Mouse (Mus musculus) liver, adult 10 weeks (tissue): ENCODE measurements around the gene Osbpl5. TPM values are rescaled to one million over a fixed set of nuclear protein-coding genes. Genes with fewer than 3 reads are reported as not detected.

Source experiments
- polyA plus RNA-seq: library from polyadenylated mRNA; stranded (reverse); fragments of 350-450 nt; fragmentation: Illumina TruSeq; extraction: RNeasy Lipid Tissue Mini Kit (QIAGEN cat#74804); gene quantifications from one replicate; pipeline ENCODE4 v1.2.3, GENCODE M21; 2014; ENCODE audit warnings: low read depth, low replicate concordance

The Osbpl5 gene
- 0.26 TPM for polyA plus RNA-seq

DNA sequence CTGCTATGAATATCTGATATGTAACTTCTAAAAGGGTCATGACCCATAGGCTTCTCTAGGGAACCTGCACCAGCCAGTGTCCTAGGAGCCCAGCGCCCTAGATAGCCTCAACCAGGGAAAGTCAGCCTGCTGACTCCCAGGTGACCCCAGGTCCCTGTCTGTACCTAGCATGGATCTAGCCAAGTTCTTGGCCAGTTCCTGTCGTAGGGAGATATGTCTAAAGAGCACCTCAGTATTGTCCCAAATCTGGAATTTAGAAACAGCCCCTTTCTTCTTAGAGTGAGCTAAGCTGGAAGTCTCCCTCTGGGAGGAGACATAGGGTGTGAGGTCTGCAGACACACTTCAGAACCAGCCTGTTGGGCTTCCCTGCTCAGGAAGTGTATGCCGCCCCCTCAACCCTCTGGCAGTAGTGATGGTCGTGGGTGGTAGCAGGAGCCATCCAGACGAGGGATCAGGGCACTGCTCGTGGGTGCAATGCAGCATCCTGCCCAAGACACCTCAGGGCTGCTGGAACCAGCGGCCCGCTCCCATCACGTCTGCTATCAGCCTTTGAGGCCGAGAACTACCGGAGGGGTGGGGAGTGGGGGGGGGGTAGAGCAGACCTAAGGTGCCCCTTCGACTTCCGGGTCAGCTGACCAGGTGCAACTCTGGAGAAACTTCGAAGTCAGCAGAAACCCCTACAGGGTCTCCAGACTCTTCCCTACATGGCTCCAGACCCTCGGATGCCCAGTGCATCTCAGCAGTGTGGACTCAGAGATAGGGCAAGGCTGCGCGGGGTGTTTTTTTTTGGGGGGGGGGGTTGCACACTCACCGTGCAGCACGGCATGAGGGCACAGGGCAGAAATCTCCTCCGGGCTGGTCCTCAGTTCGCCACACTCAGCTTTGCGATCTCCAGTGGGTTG lies at the start of gene Osbpl5:
TSS of gene Osbpl5 (minus strand) at position 861 of the 902 bp plus-strand sequence.

DNA sequence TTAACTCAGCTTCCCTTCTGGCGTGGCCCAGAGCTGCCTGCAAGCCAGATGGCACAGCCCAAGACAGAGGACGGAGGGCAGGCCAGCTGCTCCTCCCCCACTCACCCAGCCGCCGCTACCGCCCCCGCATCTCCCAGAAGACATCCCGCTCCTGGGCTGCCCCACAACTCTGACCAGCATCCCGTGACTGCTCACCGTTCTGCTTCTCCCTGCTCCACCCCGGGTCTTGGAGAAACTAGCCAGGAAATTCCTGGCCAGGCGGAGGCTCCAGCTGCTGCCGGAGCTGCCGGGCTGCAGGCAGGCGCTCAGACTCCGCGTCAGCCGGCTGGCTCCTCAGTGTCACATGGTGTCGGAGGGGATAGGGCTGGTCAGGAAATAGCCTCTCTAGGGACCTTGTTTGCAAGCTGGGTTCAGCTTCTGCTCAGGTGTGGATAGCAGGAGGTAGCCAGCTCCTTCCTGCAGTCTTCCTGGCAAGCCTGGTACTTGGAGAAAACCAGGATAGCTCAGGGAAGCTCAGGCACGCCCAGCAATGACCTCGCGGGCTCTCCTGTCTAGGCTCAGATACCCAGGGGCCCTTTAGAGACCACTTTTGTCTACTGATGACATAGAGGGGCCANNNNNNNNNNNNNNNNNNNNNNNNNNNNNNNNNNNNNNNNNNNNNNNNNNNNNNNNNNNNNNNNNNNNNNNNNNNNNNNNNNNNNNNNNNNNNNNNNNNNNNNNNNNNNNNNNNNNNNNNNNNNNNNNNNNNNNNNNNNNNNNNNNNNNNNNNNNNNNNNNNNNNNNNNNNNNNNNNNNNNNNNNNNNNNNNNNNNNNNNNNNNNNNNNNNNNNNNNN lies 27.4 kb upstream of the Osbpl5 start, which contains the start of gene Mrgpre:
TSS of gene Mrgpre (minus strand) at position 505 of the 834 bp plus-strand sequence.

DNA sequence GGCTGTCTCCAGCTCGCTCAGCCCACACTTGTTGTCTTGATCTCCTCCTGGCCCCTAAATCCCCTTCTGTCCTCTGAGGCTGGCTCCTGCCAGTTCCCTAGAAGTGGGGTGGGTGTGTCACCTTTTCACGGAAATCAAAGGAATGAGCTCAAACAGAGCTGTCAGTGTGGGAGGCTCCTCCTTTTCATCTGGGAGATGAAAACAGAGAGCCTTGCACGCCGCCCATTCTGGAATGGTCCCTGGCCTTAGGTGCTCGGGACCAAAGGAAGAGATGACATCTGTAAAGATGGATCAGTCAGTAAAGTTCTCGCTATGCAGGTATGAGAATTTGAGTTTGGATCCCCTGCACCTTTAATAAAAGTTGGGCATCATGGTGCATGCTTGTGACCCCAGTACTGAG lies 10.1 kb upstream of the Osbpl5 start, which contains the start of gene Mrgprg:
TSS of gene Mrgprg (minus strand) at position 101 of the 400 bp plus-strand sequence.

DNA sequence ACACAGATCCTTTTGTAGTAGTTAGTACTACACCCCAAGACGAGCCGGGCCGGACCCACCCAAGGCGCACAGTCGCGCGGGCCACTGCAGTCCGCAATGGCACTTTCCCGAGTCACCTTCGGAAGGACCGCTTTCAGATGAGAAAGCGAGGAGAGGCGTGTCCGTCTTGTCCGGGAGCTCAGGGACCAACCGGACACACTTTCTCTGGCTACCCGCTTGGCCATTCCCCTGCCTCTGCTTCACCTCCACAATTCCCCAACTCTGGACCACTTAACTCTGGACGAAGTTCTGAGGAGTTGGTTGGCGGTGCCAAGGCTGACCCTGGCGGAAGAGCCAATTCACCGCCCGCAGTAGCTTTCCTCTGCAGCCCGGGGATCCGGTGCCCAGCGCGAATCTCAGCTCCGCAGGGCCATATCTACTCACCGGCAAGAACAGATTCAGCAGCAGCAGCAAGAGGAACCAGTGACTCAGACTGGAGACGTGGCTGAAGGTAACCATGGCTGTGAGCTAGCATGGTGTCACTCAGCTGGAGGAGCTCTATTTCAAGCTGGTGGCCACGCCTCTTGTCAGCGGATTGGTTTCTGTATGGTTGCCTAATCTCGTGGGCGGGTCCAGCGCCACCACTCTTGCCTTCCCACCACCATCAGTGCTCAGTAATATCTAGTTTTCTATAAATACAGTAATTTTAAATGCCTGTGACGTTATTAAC lies 71.3 kb downstream of the Osbpl5 start, which contains the start of gene Tnfrsf23:
TSS of gene Tnfrsf23 (minus strand) at position 514 of the 709 bp plus-strand sequence.

DNA sequence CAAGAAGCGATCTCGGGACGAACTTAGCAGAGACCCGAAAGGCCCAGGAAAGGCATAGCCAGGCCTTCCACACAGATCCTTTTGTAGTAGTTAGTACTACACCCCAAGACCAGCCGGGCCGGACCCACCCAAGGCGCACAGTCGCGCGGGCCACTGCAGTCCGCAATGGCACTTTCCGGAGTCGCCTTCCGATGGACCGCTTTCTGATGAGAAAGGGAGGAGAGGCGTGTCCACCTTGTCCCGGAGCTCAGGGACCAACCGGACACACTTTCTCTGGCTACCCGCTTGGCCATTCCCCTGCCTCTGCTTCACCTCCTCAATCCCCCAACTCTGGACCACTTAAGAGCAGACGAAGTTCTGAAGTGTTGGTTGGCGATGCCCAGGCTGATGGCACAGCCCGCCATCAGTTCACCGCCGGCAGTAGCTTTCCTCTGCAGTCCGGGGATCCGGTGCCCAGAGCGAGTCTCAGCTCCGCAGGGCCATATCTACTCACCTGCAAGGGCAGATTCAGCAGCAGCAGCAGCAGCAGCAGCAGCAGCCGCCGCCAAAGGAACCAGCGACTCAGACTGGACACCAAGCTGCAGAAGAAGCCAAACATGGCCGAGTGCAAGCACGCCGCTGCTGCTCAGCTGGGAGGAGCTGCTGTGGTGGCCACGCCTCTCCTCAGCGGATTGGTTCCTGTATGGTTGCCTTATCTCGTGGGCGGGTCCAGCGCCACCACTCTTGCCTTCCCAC lies 107.6 kb downstream of the Osbpl5 start, which contains the start of gene Tnfrsf22:
TSS of gene Tnfrsf22 (minus strand) at position 628 of the 735 bp plus-strand sequence.

Other genes starting within 250 kb of the Osbpl5 start
- gene Nap1l4, start 207.9 kb downstream of the Osbpl5 start, polyA plus RNA-seq, result 36.8 TPM
- gene Cars, start 156.9 kb downstream of the Osbpl5 start, polyA plus RNA-seq, result 14.8 TPM
- gene Tnfrsf26, start 128.3 kb downstream of the Osbpl5 start, polyA plus RNA-seq, result 0.93 TPM
- 1.2 TPM for gene Tnfrsf22, start 107.3 kb downstream of the Osbpl5 start, polyA plus RNA-seq
- 0.45 TPM for gene Tnfrsf23, start 71.1 kb downstream of the Osbpl5 start, polyA plus RNA-seq
- not detected for gene Mrgprg, start 10.0 kb upstream of the Osbpl5 start, polyA plus RNA-seq
- gene Mrgpre, start 27.5 kb upstream of the Osbpl5 start, polyA plus RNA-seq, result 0.21 TPM
- 14.1 TPM for gene Nadsyn1, start 65.9 kb upstream of the Osbpl5 start, polyA plus RNA-seq
- 30.8 TPM for gene Dhcr7, start 66.2 kb upstream of the Osbpl5 start, polyA plus RNA-seq
- gene Gm498, start 109.9 kb upstream of the Osbpl5 start, polyA plus RNA-seq, result not detected
- gene Shank2, start 244.9 kb upstream of the Osbpl5 start, polyA plus RNA-seq, result 3.5 TPM